Mouse (Mus musculus): ENCODE measurements around the gene Prdm1.

Prdm1 gene

DNA sequence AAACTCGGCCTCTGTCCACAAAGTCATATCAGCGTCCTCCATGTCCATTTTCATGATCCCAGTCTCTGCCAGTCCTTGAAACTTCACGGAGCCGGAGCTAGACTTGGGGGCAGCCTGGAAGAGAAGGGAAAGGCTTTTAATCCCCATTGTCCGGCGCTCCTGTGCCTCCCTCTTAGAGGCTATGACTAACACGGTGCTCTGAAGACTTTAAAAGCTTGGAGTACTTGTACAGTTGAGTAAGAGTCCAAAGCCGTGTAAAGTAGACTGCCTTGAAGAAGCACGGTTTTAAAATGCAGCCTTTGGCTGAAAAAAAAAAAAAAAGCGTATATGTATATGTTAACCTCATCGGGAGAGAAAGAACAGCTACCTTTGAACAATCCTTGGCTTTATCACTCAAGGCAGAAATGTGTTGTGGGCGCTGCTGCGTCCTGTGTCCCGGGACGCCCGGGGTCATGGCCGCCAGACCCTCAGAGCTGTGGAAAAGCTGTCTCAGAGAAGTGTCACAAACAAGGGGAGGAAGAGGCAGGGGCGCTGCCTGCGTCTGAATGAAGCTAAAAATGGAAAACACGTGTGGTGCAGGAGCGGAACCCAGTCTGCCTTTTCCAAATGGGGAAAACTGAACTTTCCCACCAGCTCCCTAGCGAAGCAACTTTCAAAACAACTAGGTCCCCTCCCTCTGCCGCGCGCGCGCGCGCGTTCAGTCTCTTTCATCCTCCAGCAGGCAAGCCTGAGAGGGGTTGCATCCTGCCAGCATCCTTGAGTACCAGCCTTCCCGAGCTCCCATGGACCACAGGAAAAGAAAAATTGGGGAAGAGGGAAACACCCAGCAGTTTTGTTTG, 71.3 kb downstream of the Prdm1 start:
- no peak for DNase-seq (ENCODE audit: low read depth, low spot score)

DNA sequence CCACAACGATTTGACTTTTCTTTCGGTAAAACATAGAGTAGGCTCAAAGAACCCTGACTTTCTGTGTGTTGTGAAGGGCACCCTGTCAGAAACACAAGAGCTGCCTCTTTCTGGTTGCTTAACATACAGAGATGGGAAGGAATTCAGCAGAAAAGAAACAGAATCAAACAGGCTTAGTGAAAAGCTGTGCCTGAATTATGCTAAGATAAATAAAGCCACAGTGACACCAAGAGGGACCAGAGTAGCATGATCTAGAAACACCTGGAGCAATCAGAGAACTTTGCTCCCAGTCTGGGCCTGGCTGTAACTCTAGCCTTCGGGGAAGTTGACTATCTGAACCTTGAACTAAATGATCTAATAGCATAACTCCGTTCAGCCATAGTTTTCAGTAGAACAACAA, 73.5 kb downstream of the Prdm1 start:
- DNase-seq (ENCODE audit: low read depth, low spot score): no peak

DNA sequence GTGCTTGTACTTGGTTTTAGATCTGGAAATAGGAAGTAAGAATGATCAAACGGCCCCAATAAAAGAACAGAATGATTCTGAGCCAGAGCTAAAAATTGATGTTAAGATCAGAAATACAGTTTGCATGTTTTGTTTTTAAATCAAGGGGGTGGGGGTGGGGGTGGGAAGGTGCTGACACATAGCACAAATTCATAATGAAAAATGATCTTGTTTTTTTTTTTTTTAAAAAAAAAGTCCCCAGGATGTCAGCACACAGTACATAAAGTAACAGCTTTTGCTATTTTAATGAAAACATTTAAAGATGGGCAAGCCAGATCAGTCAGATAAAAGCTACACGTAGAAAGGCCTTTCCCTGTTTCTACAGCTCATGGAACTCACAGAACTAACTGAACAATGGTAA, 74.2 kb downstream of the Prdm1 start:
- DNase-seq (ENCODE audit: low read depth, low spot score): no peak

DNA sequence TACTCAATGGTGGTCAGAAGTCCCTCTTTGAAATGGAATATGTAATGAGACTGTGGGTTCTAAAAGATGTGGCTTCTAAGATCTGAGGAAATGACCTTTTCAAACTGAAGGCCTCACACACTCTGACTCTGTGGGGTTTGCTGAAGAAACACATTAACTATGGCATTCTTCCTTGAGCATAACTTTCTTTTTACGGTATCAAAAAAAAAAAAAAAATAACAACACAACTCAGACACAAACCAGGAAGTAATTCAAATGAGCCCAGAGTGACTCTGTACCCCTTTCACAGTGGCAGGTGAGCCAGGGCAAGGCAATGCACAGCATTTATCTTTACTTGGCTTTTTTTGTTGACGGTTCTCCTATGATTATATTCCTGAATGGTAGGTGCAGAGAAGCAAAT, 77.5 kb downstream of the Prdm1 start:
- DNase-seq (ENCODE audit: low read depth, low spot score): no peak

DNA sequence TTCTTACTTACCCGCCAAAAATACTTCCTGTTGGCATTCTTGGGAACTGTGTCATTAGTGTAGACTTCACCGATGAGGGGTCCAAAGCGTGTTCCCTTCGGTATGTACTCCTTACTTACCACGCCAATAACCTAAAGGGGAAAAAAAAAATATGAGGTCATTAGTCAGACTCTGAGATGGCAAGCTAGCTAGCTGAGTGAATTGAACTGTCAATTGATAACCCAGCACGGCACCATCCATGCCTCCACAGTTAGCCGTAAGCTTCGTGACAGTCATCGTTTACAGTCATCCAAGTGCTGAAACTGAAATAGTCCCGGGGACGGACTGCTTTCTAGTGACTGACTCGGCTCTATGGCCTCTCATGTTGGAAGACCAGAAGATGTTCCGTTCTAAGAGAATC, 78.2 kb downstream of the Prdm1 start:
- no peak for DNase-seq (ENCODE audit: low read depth, low spot score)

DNA sequence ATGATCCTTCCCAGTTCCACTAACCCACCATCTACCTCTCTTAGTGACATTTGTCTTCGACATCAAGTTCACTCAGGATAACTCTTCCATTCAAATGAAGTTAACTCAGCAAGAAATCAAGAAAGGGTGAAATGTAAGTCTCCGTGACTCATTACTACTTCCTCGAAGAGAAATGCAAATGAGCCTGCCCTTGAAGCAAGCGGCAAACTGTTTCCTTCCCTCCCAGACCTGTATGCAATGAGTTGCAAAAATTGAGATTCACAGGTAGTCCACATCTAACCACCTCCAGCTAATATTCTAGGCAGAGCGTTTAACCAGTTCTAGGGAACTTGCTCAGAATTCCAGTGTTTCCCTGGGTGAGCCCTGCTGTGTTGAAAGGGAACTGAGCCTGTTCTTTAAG, 78.6 kb downstream of the Prdm1 start:
- no peak for DNase-seq (ENCODE audit: low read depth, low spot score)

DNA sequence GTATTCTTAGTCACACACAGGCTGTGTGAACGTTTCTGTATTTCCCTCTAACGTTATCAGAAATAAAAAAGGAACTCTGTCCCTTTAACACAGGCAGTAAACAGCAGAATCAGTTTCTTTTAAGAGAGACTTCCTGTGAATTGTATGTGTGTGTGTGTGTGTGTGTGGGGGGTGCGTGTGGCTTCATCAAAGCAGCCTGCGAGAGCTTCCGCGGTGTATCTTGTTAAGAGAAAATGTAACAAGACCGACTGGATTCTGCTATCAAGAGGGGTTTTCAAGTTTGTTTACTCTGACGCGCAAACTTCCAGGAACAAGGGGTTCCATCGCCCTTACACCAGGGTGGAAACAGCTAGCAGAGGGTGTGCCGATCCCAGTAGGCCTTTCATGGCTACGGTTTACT, 80.1 kb downstream of the Prdm1 start:
- no peak for DNase-seq (ENCODE audit: low read depth, low spot score)

DNA sequence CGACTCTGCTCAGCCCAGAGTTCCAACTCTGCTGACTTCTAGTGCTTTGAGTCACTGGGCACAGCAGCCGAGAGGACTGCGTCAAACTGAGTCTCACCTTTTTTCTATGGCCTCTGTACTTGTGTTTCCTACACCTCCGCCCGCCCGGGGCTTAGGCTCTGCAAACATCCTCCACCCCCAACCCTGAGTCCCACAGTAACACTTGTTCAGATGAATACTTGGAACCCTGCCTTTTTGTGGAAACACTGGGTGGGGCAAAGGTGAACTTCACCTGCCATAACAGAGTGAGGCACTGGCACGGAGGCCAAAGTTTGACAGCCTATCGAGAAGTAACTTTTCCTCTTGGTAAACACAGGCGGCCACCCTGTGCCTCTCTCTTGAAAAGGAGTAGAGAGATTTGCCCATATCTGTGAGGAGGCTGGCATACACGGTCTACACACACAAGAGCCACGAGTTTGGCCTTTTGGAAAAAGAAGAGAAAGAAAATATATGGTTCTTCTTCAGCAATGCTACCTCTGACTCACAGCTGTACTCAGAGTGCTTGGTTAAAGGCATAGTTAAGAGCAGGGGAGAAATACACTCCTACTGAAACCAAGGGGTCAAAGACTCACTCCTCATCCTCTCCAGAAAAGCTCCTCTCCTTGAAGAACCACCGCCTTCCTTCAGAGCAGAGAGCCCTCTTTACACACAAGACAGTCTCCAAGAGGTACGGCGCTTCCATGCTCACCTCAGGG, 80.7 kb downstream of the Prdm1 start:
- no peak for DNase-seq (ENCODE audit: low read depth, low spot score)

DNA sequence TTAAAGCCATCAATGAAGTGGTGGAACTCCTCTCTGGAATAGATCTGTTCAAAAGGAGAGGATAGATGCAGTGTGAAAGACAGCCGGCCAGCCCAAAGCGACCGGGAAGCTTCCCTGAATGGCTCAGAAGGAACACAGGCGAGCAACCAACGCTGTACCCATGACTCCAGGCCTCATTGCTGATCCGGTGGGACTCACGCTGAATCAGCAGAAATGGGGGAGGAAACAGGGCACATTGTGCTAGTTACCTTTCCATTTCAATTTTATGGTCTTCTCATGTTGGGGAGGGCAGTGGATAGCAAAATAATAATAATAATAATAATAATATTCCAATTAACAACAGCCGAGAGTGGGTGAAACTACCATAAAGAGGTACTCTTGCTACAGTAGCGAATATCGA, 81.3 kb downstream of the Prdm1 start:
- no peak for DNase-seq (ENCODE audit: low read depth, low spot score)

DNA sequence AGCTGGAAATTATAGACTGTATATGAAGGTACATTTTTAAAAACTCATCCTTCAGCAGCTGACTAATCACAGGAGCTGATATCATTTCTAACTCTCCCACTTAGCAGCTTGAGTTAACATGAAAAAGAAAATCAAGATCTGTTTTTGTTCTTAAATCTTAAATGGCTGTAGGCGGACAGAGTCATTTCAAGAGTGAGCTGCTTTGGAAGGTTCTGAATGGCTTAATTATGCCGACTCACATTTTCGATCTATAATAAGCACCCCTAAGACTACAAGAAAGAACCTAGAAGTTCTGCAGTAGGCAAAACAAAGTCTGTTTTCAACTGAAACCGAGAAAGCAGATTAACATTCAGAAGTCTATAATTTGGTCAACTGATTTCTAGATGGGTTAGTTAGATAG, 83.9 kb downstream of the Prdm1 start:
- DNase-seq (ENCODE audit: low read depth, low spot score): no peak

DNA sequence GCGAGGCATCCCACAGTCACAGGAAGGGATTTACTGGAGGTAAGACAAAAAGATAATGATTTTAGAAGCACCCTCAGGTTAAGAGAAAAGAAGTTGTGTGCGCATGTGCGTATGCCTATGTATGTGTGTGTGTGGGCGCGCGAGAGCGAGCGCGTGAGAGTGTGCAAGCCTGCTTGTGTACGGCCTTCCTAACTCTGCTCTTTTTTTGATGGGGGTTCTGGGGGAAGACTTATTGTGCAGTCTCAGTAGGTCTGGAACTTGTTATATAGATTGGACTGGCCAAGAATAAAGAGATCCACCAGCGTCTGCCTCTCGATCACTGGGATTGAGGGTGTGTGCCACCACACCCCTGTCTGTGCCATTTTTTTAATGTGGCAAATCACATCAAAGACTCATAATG, 84.6 kb downstream of the Prdm1 start:
- no peak for DNase-seq (ENCODE audit: low read depth, low spot score)

DNA sequence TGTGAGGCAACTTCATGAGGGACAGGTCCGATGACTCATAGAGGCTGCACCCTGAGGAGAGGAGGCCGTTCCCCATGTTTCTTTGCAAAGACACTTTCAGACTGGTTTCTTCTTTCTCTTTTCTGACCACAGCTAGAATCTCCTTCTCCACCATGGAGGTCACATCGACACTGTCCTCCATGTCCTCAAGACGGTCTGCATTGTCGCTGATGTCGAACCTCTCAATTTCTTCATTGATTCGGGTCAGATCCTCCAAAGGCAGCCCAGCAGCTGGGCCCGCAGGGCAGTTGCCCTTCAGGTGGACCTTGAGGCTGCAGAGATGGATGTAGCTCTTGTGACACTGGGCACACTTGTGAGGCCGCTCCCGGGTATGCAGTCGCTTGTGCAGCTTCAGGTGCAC, 88.6 kb downstream of the Prdm1 start:
- no peak for DNase-seq (ENCODE audit: low read depth, low spot score)

DNA sequence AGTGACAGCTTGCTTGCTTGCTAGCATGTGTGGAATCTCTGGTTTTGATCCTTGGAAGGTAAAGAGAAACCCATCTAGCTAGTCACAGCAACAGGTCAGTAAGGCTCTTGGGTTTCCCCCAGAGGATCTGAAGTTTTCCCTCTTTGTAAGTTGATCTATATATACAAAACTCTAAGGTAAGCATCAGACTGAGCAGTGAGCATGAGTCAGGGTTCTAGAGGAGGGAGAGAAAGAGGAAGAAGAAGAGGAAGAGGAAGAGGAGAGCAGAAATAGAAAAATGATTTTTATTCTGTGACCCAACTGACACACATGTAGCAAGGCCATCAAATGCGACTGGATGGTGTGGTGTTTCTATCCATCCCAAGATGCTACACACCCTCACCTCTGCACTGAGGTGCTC, 90.7 kb downstream of the Prdm1 start:
- no peak for DNase-seq (ENCODE audit: low read depth, low spot score)

DNA sequence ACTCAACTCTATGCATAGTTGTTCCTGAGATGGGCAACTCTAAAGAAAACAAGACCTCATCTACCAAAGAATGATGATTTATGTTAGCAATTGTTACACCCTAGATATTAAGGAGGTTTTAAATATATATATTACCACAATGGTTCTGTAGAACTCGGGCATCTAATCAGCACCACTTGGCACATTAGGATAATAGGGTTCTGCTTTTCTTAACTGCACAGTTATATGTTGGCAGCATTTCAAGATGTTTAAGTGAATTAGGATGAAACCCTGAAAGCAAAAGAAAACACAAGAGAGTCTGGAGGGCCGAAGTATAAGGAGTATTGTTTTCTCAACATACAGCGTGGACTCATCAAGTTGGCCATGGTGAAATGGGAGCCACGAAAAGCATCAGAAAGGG, 92.3 kb downstream of the Prdm1 start:
- no peak for DNase-seq (ENCODE audit: low read depth, low spot score)

DNA sequence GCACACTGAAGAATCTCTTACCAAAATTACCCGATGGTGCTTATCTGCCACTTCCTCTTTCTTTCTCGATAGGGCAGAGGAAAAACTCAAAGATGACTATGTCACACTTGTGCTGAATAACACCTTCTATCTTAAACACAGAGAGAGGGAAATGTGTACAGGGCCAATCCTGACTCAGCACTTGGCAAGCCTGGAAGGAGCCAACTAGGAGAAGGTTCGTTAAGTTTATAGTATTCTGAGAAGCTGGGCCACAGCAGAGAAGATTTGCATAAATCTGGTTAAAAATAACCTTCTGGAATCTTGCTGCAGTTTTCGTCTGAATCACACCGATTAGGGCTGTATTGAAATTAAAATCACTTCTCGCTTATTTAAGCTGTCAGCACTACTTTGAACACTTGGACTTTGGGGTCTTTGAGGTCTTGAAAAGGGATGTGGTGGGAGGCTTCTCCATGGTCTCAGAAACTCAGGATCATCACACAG, 93.6 kb downstream of the Prdm1 start:
- DNase-seq (ENCODE audit: low read depth, low spot score): no peak

DNA sequence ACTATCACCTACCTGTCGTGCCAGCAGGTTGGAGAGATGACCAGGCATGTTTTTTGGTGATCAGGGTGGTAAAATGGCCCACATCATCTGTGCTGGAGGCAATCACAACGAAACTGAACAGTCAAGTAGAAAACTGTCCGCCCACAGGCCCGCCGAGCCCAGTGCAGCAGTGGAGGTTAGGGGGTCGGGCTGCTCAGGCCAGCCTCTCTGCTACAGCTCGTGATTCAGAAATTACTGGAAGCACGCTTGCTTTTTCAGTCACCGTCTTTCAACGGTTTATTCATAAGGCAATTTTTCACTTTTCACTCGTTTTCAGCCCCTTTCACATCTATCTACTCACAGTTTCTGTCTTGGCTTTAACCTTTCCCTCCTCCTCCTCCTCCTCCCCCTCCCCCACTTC, 96.1 kb downstream of the Prdm1 start:
- DNase-seq (ENCODE audit: low read depth, low spot score): no peak

DNA sequence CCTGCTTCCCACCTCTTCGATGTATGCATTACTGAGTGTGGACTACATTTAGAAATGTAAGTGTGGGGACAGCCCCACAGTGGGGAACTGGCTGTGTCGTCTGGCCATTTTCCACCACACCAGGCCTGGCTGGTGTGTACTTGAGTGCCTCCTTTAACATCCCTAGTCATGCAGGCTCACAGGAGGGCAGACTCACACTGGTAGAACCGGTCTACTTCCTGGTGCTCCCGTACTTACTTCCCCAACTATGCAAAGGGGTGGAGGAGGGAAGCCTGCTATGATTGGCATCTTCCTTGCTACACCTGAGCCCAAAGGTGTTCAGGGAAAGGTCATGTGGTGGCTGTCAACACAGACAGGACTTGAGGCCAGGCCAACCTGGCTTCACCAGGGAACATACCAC, 96.6 kb downstream of the Prdm1 start:
- no peak for DNase-seq (ENCODE audit: low read depth, low spot score)

DNA sequence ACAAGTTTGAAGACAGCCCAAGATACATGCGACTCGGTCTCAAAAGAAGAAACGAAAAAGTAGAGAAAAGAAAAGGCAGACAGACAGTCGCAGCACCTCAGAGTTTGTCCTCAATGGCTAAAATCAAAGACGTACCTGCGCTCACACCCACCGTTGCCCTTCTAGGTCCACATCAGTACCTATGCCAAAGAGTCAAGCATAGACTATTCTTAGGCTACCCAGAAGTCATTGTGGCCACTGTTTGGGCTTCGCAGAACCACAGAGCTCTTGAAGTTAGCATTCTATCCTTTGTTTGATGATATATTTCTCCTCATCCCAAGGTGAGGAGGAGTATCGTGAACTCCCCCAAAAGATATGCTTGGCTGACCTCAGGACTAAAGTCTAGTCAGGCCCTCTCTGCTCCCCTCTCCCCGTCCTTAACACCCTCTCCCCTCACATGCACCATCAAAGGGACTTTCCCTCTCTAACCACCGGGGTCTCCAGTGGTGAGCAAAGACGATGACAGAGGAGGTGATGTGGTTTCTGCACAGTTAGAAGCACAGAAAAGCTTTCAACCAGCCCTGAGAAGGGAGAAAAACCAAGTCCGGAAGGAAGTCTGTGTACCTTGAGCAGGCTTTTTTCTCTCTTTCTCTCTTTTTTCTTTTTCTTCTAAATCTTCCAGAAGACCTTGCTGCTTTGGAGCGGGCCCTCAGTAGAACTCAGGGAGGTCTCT, 99.0 kb downstream of the Prdm1 start:
- no peak for DNase-seq (ENCODE audit: low read depth, low spot score)

DNA sequence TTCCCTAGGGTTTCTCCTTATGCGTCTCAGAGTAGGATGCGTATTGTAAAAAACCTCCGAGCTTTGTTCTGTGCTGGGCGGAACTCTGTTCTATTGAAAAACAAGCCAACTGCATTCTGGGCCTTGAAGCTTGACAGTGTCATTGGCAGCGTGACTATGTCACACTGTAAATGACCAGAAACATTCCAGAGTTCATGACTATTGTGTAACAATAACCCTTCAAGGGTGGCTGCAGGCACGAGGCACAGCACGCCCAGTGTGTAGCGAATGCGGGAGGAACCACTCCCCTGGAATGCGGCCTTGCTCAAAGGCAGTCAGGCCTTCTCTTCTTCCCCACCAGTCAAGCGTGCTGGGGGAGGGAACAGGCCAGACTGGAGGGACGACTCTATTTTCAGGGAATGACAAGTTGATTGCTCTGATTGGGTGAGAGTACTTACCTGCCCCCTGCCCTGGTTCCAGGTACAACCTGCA, 100.4 kb downstream of the Prdm1 start:
- no peak for DNase-seq (ENCODE audit: low read depth, low spot score)

DNA sequence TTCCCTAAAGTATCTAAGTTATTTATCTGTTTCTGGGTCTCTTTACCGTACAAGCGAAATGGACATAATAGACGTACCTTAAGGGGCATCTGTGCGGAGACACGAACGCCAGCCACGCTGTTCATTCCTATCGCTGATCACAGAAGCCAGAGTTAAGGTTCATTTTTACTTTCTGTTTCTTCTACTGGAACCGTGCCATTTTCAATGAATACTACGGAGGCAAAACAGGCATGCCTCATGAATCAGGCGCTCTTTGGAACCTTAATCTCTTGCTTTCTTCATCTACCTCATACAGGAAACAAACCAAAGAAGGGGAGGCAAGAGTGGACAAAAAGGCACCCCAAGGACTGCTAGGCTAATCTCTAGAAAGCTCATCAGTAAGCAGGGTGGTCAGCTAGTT, 100.9 kb downstream of the Prdm1 start:
- no peak for DNase-seq (ENCODE audit: low read depth, low spot score)

DNA sequence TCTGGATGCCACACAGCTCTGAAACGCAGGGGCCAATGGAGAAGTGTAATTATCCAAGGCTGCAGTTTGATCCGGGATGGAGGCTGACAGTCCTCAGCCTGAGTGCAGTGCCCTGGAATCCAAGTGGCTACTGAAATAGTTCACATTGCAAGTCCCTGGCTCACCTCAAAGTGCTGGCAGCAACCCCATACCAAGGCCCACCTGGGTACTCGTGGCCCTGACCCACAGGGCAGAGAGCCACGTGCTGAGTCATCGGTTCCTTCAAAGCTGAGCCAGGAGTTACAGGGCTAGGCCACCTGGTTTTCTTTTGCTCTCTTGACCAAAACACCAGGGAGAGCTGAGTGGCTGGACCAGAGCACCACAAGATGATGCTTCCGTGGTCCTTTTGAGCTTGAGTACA, 103.3 kb downstream of the Prdm1 start:
- DNase-seq (ENCODE audit: low read depth, low spot score): no peak

DNA sequence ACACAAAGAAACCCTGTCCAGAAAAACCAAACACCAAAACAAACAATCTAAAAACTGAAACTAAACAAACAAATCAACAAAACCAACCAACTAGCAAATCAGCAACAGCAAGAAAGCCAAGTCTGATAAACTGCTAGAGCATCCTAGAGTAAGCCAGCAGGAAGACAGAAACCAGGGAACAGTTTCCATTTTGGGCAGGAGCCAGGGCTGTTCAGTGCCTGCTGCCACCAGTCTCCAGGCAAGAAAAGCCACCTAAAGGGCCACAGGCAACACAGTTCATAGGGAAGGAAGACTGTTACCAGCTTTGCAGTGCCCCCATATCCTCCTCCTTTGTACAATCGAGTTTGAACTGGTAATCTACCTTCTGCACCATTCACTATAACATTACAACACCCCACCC, 106.4 kb downstream of the Prdm1 start:
- DNase-seq (ENCODE audit: low read depth, low spot score): no peak
